Mouse (Mus musculus) thymus, postnatal 10 days (tissue): ENCODE measurements around the gene Gm20075.
"Not testable (repeated sequence)": the region's sequence is repeated elsewhere in the genome, so short reads cannot be mapped to it uniquely, and the experiment has no call there.

ENCODE experiments used
- DNase-seq, 2 experiments: peaks; one replicate each; pipeline ENCODE4 v3.0.0; 2021; ENCODE audit warnings: low spot score in 2 of 2

Gene Gm20075

GRCm38 (mm10) chr13:96081276-96081675 is at the start of gene Gm20075:
TSS of gene Gm20075 (minus strand) at chr13:96081376.
- DNase-seq: not testable (repeated sequence)

- no peak for DNase-seq
These were observed 47.9 kb upstream of the Gm20075 start for GRCm38 (mm10) chr13:96129081-96129480.

GRCm38 (mm10) chr13:96126669-96127068 is 45.5 kb upstream of the Gm20075 start:
- no peak for DNase-seq

- DNase-seq: no peak
These were observed 43.8 kb upstream of the Gm20075 start for GRCm38 (mm10) chr13:96125011-96125410.

- DNase-seq: no peak
These were observed 31.5 kb upstream of the Gm20075 start for GRCm38 (mm10) chr13:96112711-96113110.

GRCm38 (mm10) chr13:96110767-96111166 is 29.6 kb upstream of the Gm20075 start:
- DNase-seq: no peak

GRCm38 (mm10) chr13:96106367-96106766 is 25.2 kb upstream of the Gm20075 start:
- DNase-seq: no peak

GRCm38 (mm10) chr13:96090929-96091328 is 9.8 kb upstream of the Gm20075 start:
- DNase-seq: no peak

- no peak for DNase-seq
These were observed 4.6 kb upstream of the Gm20075 start for GRCm38 (mm10) chr13:96085581-96086302.

GRCm38 (mm10) chr13:96081754-96082153 is 578 bp upstream of the Gm20075 start, which contains the start of gene Gm17190:
TSS of gene Gm17190 (plus strand) at chr13:96082054.
- DNase-seq: not testable (repeated sequence)

GRCm38 (mm10) chr13:96073555-96073954 is 7.6 kb downstream of the Gm20075 start:
- no peak for DNase-seq

GRCm38 (mm10) chr13:96052755-96053154 is 28.4 kb downstream of the Gm20075 start:
- DNase-seq: no peak

- DNase-seq: no peak
These were observed 35.8 kb downstream of the Gm20075 start for GRCm38 (mm10) chr13:96045396-96045795.

GRCm38 (mm10) chr13:96040275-96041042 is 40.7 kb downstream of the Gm20075 start:
- DNase-seq: no peak

GRCm38 (mm10) chr13:96039536-96039935 is 41.6 kb downstream of the Gm20075 start:
- no peak for DNase-seq

- DNase-seq: peak in 1 of 2 experiments; percentile 31
These were observed 50.6 kb downstream of the Gm20075 start for GRCm38 (mm10) chr13:96030368-96031223.
